Mouse (Mus musculus): Measurements from ENCODE around the gene Pigb. TPM values are rescaled to one million over a fixed set of nuclear protein-coding genes. Genes with fewer than 3 reads are reported as not detected.
"Not testable (repeated sequence)": the region's sequence is repeated elsewhere in the genome, so short reads cannot be mapped to it uniquely, and the experiment has no call there.

Pigb gene
- total RNA-seq (2021), result 1 to 10 TPM; 2.2 to 2.5 TPM

DNA sequence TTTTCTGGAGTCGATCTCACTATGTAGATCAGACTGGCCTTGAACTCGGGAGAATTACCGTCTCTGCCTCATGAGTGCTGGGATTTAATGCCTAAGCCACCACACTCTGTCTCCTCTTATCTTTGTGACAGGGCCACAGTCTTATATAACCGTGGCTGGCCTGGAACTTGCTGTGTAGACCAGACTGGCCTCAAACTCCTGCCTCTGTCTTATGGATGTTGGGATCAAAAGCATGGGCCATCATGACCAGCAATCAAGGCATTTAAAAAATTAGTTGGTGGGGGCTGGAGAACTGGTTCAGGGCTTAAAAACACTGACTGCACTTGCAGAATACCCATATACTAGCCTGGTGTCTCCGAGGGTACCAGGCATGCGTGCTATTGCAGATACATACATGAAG, at the start of gene Pigb:
Gene Pigb (minus strand): TSS at position 299 of the 400 bp plus-strand sequence.
- DNase-seq (ENCODE audit: low spot score), result no peak
- intact Hi-C loops (cut with DNase I), result no loop called here

DNA sequence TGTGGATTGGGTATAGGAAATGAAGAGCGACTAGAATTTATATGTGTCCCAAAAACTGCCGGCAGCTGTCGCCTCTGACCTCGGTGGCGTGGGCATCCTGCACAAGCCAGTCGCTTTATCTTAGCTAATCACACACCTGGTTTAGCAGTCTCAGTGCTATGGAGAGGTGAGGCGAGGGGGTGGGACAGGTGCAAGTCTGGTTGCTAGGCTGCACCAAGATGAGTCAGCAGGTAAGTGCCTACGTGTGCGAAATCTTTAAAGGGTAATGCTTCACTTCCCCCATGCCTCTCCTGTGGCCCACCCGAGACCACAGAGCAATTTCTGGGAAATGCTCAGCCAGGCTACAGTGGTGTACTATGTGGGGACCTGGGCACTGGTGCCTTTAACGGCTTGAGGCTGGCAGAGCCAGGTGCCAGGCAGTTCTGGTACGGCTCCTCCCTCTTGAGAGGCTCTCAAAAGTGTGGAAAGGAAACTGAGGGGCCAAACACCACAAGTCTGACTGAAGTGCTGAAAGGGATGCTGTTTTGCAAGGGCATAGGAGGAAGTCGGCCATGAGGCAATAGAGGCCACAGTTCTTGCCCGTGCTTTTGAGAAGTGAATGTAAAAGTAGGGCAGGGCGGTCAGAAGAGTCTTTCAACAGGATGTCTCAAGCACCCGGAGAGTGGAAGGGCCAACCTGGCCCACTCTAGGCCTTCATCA, 49.2 kb upstream of the Pigb start:
- intact Hi-C loops (cut with DNase I), result no loop called here

DNA sequence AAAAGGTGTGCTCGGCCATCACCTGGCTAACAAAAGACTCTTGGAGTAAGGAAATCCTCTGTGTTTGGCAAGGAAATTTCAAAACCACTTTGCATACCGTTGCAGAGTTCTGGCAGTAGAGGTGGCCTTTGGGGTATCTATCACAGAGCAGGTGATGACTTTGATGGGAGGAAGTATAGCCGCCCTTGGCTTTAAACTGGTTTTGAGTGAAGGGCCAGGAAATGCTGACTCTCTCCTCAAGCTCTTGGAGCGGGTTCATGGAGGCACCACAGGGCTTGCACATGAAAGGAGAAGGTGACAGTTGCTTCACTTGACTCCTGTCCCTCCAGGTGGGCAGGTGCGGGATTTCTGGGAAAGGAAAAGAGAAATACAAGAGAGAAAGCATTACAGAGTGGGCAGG, 47.4 kb upstream of the Pigb start:
- no peak for DNase-seq (ENCODE audit: low spot score)
- intact Hi-C loops (cut with DNase I), result no loop called here

More for the DNA sequence above, 49.2 kb upstream of the Pigb start:
- no peak for DNase-seq (ENCODE audit: low spot score)

DNA sequence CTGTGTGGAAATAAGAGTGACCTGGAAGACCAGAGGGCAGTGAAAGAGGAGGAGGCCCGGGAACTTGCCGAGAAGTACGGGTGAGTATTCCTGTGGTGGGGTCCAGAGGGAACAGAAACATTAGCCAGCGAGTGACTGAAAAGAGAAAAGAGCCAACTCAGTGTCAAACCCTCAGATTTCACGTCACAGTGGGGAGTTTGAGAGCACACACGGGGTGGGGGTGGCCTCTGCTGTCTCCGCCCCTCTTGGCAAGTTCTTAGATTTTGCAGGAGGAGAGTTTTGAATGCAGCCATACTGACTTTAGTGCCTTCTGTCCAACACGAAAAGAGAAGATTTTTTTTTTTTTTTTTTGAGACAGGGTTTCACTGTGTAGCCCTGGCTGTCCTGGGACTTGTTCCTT, 46.9 kb upstream of the Pigb start:
- DNase-seq (ENCODE audit: low spot score), result no peak
- intact Hi-C loops (cut with DNase I), result no loop called here

DNA sequence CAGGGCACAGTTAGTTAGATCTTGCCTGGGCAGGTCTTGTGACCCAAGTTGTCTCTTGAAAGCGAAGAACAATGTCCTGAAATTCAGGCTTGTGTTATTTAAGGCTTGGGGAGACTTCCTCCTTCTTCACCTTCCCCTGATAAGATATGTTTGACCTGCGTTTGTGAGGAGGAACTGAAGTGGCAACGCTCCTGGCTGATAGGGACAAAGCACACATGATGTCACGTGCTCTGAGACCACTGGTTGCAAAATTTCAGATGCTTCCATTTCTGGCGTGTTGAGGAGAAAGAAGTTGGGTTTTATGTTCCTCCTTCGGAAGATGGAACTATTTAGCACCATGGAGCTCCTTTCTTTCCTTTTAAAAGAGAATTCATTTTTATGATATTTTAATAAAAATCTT, 45.7 kb upstream of the Pigb start:
- no peak for DNase-seq (ENCODE audit: low spot score)
- intact Hi-C loops (cut with DNase I), result no loop called here

DNA sequence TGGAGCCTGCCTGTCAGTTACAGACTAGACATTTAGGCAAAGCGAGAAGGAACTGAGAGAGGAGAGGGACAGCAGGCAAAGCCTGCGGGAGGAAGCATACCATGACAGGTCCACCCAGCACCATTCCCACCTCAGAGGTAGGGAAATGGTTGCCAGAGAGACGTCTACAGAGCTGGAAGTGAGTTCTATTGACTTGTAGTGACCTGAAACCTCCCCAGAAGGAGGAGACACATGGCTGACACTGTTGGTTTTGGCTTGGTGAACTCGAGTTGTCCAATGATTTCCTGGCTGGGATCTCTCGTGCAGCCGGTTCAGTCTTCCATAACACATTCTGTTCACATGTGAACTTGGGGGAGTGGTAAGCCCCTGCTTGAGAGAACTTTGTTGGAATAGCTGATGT, 43.8 kb upstream of the Pigb start:
- intact Hi-C loops (cut with DNase I), result no loop called here
- no peak for DNase-seq (ENCODE audit: low spot score)

DNA sequence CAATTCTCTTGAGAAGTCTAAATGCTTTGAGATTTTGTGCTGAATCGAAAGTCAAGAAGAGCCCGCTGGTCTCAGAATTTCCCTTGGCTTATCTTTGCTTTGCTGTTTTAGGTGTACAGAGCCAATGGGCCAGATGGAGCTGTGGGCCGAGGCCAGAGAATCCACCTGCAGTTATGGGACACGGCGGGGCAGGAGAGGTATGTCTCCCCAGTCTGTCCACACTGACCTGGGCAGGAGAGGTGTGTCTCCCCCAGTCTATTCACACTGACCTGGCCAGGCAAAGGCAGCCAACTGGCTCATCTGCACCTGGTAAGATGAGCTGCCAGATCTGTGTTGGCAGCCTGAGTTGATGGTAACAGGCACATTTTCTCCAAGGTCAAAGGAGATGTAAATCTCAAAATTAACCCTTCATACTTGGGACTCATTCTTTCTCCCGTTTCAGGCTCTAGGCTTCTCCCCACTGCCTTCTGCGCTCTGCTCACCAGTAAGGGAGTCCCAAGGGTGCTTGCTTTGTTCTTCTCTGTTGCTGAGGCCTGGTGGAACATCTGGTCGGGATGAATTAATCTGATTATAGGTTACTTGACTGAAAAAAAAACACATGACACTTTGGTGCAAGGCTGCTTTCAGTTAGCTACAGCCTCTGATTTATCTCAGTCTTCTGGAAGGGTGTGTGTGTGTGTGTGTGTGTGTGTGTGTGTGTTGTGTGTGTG, 42.3 kb upstream of the Pigb start:
- intact Hi-C loops (cut with DNase I), result no loop called here
- DNase-seq (ENCODE audit: low spot score), result no peak

DNA sequence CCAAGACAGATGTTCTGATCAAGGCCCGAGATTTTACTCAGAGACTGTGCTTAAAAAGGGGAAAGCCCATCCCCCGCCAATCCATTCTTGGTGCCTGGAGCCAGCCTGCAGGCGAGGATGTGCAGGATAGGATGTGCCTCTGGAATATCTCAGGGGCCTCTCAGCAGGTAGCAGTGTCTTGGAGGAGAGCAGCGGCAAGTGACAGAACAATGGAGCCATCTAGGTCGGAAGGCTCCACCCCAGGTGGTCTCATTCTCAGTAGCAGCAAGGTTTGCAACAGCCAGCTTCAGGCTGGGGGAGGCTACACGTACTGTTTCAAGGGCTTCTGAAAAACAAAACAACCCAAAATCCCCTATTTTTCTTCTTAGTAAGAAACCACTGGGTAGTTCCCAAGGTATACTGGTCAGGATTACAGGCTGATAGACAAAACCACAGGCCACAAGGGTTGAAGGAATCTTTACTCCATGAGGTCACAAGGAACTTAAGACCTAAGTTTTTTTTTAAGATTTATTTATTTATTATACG, 39.7 kb upstream of the Pigb start:
- intact Hi-C loops (cut with DNase I), result no loop called here
- no peak for DNase-seq (ENCODE audit: low spot score)

DNA sequence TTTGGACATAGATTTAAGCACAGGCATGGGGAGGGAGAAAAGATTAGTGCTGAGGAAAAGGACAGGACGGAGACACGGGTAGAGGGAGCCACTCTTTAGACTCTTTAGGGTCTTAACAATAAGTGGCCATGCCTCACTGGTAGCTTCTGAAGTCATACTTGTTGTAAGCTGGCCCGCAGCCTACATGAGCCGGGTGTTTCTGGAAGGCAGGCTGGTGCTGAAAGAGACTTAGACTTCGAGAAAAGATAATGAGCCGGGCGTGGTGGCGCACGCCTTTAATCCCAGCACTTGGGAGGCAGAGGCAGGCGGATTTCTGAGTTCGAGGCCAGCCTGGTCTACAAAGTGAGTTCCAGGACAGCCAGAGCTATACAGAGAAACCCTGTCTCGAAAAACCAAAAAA, 39.2 kb upstream of the Pigb start:
- intact Hi-C loops (cut with DNase I); DNase-seq (ENCODE audit: low spot score): not testable (repeated sequence)

DNA sequence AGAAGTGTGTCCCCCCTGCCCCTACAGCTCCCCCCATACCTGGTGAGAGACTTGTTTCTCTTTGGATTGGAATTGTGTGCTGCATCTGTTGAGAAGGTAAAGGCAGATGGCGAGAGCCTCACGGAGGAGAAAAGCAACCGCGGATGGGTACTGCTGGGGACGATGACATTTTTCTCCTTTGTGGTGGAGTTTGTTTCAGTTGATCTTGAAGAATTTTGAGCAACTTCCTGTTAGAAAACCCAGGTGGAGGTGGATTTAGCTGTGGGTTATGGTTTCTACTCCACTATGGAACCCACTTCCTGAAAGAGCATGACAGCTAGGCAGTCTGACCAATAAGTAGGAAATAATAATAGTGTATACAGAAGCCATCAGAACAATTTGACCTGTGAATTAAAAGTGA, 33.0 kb upstream of the Pigb start:
- intact Hi-C loops (cut with DNase I), result no loop called here

DNA sequence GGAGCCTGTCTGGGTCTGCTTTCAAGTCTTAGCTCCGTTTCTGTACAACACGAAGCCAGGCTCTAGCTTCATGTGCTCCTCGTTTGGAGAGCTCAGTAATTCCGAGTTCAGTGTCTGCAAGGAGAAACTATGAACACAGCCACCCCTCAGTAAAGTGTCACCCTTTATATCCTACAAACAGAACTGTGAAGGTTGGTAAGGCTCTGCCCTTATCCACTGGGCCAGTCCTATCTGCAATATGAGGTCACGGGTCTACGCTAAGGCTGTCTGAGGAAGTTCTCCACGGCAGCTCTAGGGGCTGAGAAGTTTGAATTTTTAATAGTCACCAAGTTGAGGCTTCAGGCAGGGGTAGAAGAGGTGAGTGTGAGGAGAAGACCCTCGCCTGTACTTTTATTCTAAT, 32.2 kb upstream of the Pigb start:
- no peak for DNase-seq (ENCODE audit: low spot score)
- intact Hi-C loops (cut with DNase I), result no loop called here

More for the DNA sequence above, 33.0 kb upstream of the Pigb start:
- no peak for DNase-seq (ENCODE audit: low spot score)

DNA sequence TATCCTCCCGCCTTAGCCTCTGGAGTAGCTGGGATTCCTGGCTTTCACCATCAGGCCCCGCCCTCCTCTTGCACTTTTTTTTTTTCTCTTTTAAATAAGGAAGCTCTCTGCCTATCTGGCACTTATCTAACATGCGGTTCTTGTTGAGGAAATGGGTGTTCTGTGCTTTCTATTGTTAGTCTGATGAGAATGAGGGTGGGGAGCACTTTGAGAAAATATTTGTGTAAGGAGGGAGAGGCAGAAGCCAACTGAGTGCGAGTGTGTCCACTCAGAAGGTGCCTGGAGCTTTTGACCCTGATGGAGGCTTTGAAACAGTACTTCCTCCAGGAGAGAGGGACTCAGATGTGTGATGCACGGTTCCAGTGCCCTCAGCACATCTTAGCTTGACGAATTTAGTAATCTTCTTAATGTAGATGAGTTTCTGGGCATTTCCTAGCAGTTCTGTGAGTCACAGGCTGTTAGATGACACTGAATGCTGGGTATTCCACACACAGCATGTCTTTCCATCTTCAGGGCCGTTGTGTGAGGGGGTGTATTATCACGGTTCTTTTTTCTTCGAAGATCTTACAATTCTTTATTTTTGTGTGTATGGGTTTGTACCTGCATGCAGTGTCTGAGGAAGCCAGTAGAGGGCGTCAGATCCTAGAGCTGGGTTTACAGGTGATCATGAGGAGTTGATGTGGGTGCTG, 30.9 kb upstream of the Pigb start:
- intact Hi-C loops (cut with DNase I), result no loop called here
- DNase-seq (ENCODE audit: low spot score), result no peak

DNA sequence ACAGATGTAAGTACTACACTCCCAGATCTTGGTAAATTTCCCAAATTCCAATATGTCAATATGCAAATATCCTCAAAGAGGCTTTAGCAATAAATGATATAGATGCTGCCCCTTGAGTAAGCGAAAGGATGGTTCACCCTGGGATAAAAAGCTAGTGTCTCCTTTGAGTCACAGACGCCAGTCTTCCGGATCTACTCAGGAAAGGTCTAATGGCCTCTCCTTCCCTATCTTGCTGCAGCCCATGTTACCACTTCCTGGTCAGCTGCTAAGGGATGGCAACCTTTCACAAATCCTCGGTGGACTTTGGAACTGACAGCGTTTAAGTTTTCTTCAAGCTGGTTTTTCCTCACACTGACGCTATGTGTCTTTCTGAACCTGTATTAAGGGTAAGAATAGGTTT, 28.5 kb upstream of the Pigb start:
- intact Hi-C loops (cut with DNase I), result no loop called here
- DNase-seq (ENCODE audit: low spot score), result no peak

DNA sequence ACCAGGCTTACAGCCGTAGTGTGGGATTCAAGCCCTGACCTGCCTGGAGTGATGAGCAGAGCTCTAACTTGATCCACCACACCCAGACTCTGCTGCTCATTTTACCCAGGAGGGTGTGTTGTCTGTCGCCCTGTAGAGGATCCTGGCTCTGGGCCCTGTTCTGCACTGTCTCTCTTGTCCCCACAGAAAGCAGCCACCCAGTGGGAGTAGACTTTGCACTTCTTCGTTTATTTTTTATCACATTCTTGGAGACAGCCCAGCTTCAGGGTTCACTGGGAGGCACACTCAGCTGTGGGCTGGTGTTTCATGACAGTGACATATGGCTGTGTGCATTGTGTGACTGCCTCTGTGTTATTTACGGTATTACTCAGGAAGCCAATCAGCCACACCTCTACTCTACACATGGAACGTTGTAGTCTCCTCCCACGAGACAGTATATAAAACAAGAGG, 28.1 kb upstream of the Pigb start:
- DNase-seq (ENCODE audit: low spot score), result no peak

DNA sequence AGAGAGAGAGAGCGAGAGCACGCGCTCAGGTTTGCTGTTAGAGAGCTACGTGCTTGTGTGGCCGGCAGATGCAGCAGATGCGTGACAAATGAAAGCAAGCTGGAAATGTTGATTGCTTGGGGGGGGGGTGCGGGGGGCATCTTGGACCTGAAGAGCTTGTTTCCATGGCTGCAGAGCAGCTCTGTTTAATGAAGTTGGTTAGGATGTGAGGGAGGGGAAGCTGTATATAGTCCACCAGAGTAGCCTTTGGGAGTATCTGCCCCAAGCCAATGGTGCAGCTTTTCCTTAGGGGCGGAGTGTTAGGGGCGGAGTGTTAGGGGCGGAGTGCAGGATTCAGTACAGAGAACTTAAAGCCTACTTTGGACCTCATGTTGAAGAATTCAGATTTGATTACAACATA, 26.9 kb upstream of the Pigb start:
- intact Hi-C loops (cut with DNase I), result no loop called here
- DNase-seq (ENCODE audit: low spot score), result no peak

More for the DNA sequence above, 28.1 kb upstream of the Pigb start:
- intact Hi-C loops (cut with DNase I), result no loop called here

DNA sequence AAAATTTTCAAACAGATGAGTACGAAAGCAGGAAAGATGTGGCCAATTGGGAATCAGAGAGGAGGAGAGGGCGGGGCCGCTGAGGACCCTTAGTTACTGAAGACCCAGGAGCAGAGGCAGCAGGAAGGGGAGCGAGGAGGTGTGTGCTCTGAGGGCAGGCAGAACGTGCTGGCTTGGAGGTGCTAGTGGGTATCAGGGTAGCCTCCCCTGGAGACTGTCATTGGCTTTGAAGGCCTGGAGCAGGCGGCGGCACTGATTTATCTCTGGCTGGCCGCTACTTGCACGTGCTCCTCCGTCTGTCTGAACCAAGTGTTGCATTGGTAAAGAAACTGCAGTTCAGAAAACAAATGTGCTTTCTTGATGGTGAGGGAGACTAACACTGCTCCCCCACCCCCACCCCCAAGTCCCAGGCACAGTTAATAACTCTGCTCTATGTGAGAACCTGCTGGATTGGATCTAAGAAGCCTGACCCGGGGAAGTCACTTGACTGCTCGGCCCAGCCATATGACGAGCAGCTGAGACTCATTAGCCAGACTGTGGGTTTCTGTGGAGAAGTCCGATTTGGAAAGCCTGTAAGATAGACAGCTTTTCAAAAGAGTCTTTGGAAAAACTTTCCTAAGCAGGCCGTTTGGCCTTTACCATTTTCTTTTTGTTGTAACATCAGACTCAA, 23.6 kb upstream of the Pigb start:
- DNase-seq (ENCODE audit: low spot score), result no peak
- intact Hi-C loops (cut with DNase I), result no loop called here

DNA sequence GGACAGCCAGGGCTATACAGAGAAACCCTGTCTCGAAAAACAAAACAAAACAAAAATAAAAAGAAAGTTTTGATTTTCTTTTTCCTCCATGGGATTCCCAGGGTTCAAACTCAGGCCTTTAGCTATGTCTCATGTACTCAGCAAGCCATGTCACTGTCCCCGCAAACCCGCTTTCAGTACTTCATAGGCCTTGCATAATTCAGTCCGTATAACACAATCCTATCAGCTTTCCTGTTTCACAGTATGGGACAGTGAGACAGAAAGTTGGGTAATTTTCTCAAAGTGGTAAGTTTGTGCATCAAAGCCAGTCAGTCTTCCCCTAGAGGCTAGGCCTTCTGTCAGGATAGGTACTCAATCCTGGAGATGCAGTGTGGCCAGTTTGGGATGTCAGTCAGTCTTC, 19.0 kb upstream of the Pigb start:
- DNase-seq (ENCODE audit: low spot score), result no peak
- intact Hi-C loops (cut with DNase I), result no loop called here

DNA sequence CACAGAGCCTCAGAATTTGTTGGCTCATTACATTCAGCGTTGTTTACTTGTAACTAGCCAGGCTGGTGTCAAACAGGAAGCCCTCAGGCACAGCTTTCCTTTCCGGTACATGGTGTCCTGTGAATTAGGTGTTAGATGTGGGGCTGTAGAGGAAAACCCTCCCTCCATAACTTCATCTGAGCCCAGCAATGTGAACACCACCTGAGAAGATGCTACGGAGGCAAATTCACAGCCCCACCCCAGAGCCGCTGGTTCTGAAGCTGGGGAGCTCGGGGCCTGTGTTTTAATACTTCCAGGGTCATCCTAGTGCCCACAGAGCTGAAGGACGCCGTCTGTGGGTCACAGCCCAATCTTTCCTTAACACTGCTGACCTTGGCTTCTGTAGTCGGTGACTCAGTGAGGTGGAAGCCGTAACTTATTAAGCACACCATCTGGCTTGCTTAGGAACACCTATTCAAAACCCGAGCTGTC, 15.3 kb upstream of the Pigb start:
- DNase-seq (ENCODE audit: low spot score), result peak; percentile 13

DNA sequence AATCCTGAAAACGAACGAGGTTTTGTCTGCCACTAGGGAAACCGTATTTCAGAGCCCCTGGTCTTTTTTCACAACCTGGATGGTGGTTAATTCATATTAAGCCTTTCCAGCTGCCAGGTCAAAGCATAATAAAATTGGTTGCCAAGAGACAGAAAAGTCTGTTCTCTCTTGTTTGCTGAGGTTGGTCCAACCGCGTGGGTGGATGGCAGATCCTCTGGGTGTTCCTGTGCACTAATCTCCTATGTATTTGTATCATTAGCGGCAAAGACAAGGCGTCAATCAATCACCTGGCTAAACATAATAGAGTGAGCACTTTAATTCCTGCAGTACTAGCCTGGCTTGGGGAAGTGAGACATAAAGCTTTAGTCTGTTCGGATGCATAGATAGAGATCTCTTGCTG, 10.4 kb upstream of the Pigb start:
- intact Hi-C loops (cut with DNase I), result no loop called here
- no peak for DNase-seq (ENCODE audit: low spot score)

More for the DNA sequence above, 15.3 kb upstream of the Pigb start:
- intact Hi-C loops (cut with DNase I), result no loop called here

DNA sequence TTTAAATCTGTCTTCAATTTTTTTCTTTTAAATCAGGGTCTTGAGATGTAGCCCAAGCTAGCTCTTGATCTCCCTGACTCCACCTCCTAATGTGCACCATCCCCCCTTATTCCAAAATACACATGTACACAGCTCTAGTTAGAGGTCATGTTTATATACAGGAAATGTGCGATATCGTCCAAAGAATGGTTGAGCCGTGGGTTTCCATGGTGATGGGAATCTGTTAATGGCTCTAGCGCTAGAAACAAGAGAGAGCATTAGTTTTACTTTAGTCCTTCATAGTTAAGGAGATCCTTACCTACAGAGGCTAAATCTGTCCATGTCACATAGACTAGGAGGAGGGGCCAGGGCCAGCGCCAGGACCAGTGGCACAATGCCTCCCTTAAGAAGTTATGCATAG, 9.7 kb upstream of the Pigb start:
- intact Hi-C loops (cut with DNase I), result no loop called here
- DNase-seq (ENCODE audit: low spot score), result no peak

Measured in heart, postnatal 25 days (tissue).